Mouse (Mus musculus) liver, embryonic 15.5 days (tissue): ENCODE results near the gene Tesmin. TPM values are rescaled to one million over a fixed set of nuclear protein-coding genes. Genes with fewer than 3 reads are reported as not detected.

ENCODE experiments used
- ATAC-seq: fragments of 200-750 bp; cut with Nextera tagmentation; 2 replicates; pipeline ENCODE4 v1.8.0; 2017; ENCODE audit warnings: moderate number of reproducible peaks, mild to moderate bottlenecking, moderate library complexity; ENCODE audit not compliant: insufficient read depth
- H3K27ac ChIP-seq: fragments of 300-500 bp; sonication (generic); replicated peaks from 2 replicates; pipeline ENCODE4 v1.5.1; 2015; ENCODE audit warnings: mild to moderate bottlenecking, inconsistent platforms
- H3K27me3 ChIP-seq: fragments of 300-500 bp; sonication (generic); 2 replicates; pipeline ENCODE4 v1.6.1; 2015; ENCODE audit warnings: mild to moderate bottlenecking, inconsistent platforms
- H3K36me3 ChIP-seq: fragments of 300-500 bp; sonication (generic); replicated peaks from 2 replicates; pipeline ENCODE4 v1.6.1; 2015; ENCODE audit warnings: moderate library complexity, mild to moderate bottlenecking, inconsistent platforms
- H3K4me1 ChIP-seq: fragments of 300-500 bp; sonication (generic); replicated peaks from 2 replicates; pipeline ENCODE4 v1.6.1; 2015; ENCODE audit warnings: inconsistent platforms
- H3K4me2 ChIP-seq: fragments of 300-500 bp; sonication (generic); 2 replicates; pipeline ENCODE4 v1.6.1; 2015; ENCODE audit warnings: moderate library complexity, mild to moderate bottlenecking, inconsistent platforms
- H3K4me3 ChIP-seq: fragments of 300-500 bp; sonication (generic); replicated peaks from 2 replicates; pipeline ENCODE4 v1.5.1; 2015; ENCODE audit warnings: mild to moderate bottlenecking, inconsistent platforms
- H3K9ac ChIP-seq: fragments of 300-500 bp; sonication (generic); 2 replicates; pipeline ENCODE4 v1.6.1; 2015; ENCODE audit warnings: moderate library complexity, mild to moderate bottlenecking, inconsistent platforms
- H3K9me3 ChIP-seq: fragments of 300-500 bp; sonication (generic); replicated peaks from 2 replicates; pipeline ENCODE4 v1.6.1; 2016; ENCODE audit warnings: inconsistent platforms
- WGBS: fragments of 180-500 bp; shearing (Covaris S2); methylation state at CpG from one replicate; pipeline ENCODE4 v1.1.7; 2015; ENCODE audit warnings: mixed read lengths; ENCODE audit not compliant: insufficient replicate concordance; 5-methylcytosine and 5-hydroxymethylcytosine counted together
- polyA plus RNA-seq: library from polyadenylated mRNA; unstranded; fragments of >200 nt; fragmentation: Nextera tagmentation; extraction: Ambion mirVana; gene quantifications from 2 replicates; pipeline ENCODE4 v1.2.1, GENCODE M21; 2015

Tesmin gene
- polyA plus RNA-seq, 1 experiment from 2014 or later, result 0.26 TPM

- Histone ChIP-seq H3K9ac (no peak overlapping the region), H3K4me2 (no peak overlapping the region), H3K27me3 (no peaks in the 10 kb centered on the region), H3K4me1 (no peaks in the 10 kb centered on the region), H3K36me3 (no peaks in the 10 kb centered on the region), H3K27ac (no peak overlapping the region), H3K4me3 (no peak overlapping the region), H3K9me3 (no peaks in the 10 kb centered on the region)
- WGBS, result 42% methylated on average over 2 of the region's 2 CpGs
- ATAC-seq, result no peak
These were observed 35.6 kb downstream of the Tesmin start for GRCm38 (mm10) chr19:3424214-3424613.

GRCm38 (mm10) chr19:3428057-3428830 is 39.6 kb downstream of the Tesmin start:
- no peak overlapping the region for H3K9ac ChIP-seq
- no peaks in the 10 kb centered on the region for H3K9me3 ChIP-seq
- H3K36me3 ChIP-seq, result no peaks in the 10 kb centered on the region
- H3K27me3 ChIP-seq, result no peaks in the 10 kb centered on the region
- 67% methylated on average over 15 of the region's 15 CpGs for WGBS
- no peak overlapping the region for H3K4me2 ChIP-seq
- no peaks in the 10 kb centered on the region for H3K4me1 ChIP-seq
- no peak overlapping the region for H3K27ac ChIP-seq
- no peak overlapping the region for H3K4me3 ChIP-seq
- ATAC-seq, result no peak

GRCm38 (mm10) chr19:3429156-3429816 is 40.6 kb downstream of the Tesmin start:
- Histone ChIP-seq H3K4me1 (no peaks in the 10 kb centered on the region), H3K36me3 (no peaks in the 10 kb centered on the region), H3K9ac (no peak overlapping the region), H3K4me3 (no peak overlapping the region), H3K27me3 (no peaks in the 10 kb centered on the region), H3K27ac (no peak overlapping the region), H3K9me3 (no peaks in the 10 kb centered on the region), H3K4me2 (no peak overlapping the region)
- ATAC-seq, result no peak
- 50% methylated on average over 7 of the region's 7 CpGs for WGBS

- Histone ChIP-seq H3K4me1 (no peaks in the 10 kb centered on the region), H3K36me3 (no peaks in the 10 kb centered on the region), H3K9ac (no peak overlapping the region), H3K27me3 (no peaks in the 10 kb centered on the region), H3K4me3 (no peak overlapping the region), H3K4me2 (no peak overlapping the region), H3K9me3 (no peaks in the 10 kb centered on the region), H3K27ac (no peak overlapping the region)
- ATAC-seq, result no peak
- WGBS, result 58% methylated on average over 7 of the region's 7 CpGs
These were observed 42.4 kb downstream of the Tesmin start for GRCm38 (mm10) chr19:3431066-3431465.

GRCm38 (mm10) chr19:3431969-3432368 is 43.3 kb downstream of the Tesmin start:
- H3K36me3 ChIP-seq, result no peaks in the 10 kb centered on the region
- H3K9me3 ChIP-seq, result no peaks in the 10 kb centered on the region
- no peak overlapping the region for H3K4me2 ChIP-seq
- WGBS, result 32% methylated on average over 2 of the region's 2 CpGs
- no peak overlapping the region for H3K27ac ChIP-seq
- no peaks in the 10 kb centered on the region for H3K27me3 ChIP-seq
- no peak overlapping the region for H3K9ac ChIP-seq
- no peaks in the 10 kb centered on the region for H3K4me1 ChIP-seq
- no peak overlapping the region for H3K4me3 ChIP-seq
- ATAC-seq, result no peak

- Histone ChIP-seq H3K4me2 (no peak overlapping the region), H3K36me3 (no peaks in the 10 kb centered on the region), H3K9me3 (no peaks in the 10 kb centered on the region), H3K9ac (no peak overlapping the region), H3K27me3 (no peaks in the 10 kb centered on the region), H3K27ac (no peak overlapping the region), H3K4me1 (no peaks in the 10 kb centered on the region), H3K4me3 (no peak overlapping the region)
- no peak for ATAC-seq
- 38% methylated on average over 4 of the region's 4 CpGs for WGBS
These were observed 45.5 kb downstream of the Tesmin start for GRCm38 (mm10) chr19:3434124-3434523.

GRCm38 (mm10) chr19:3434641-3435040 is 46.0 kb downstream of the Tesmin start:
- H3K9me3 ChIP-seq, result no peaks in the 10 kb centered on the region
- no peak overlapping the region for H3K9ac ChIP-seq
- H3K27ac ChIP-seq, result no peak overlapping the region
- 45% methylated on average over 4 of the region's 4 CpGs for WGBS
- H3K4me1 ChIP-seq, result no peaks in the 10 kb centered on the region
- H3K4me3 ChIP-seq, result no peak overlapping the region
- no peaks in the 10 kb centered on the region for H3K27me3 ChIP-seq
- no peak overlapping the region for H3K4me2 ChIP-seq
- ATAC-seq, result no peak
- H3K36me3 ChIP-seq, result no peaks in the 10 kb centered on the region

- H3K27ac ChIP-seq, result no peak overlapping the region
- H3K4me3 ChIP-seq, result no peak overlapping the region
- H3K9ac ChIP-seq, result no peak overlapping the region
- no peak for ATAC-seq
- 59% methylated on average over 3 of the region's 3 CpGs for WGBS
- no peaks in the 10 kb centered on the region for H3K4me1 ChIP-seq
- H3K4me2 ChIP-seq, result no peak overlapping the region
- H3K9me3 ChIP-seq, result no peaks in the 10 kb centered on the region
- H3K36me3 ChIP-seq, result no peaks in the 10 kb centered on the region
- H3K27me3 ChIP-seq, result no peaks in the 10 kb centered on the region
These were observed 47.2 kb downstream of the Tesmin start for GRCm38 (mm10) chr19:3435824-3436223.

GRCm38 (mm10) chr19:3436840-3437239 is 48.2 kb downstream of the Tesmin start:
- WGBS, result 41% methylated on average over 9 of the region's 9 CpGs
- Histone ChIP-seq H3K4me1 (no peaks in the 10 kb centered on the region; the same call in 1 of the 2 replicates), H3K27me3 (no peaks in the 10 kb centered on the region), H3K27ac (no peak overlapping the region), H3K4me3 (no peak overlapping the region), H3K9me3 (no peaks in the 10 kb centered on the region), H3K9ac (no peak overlapping the region), H3K36me3 (no peaks in the 10 kb centered on the region), H3K4me2 (no peak overlapping the region)
- no peak for ATAC-seq

GRCm38 (mm10) chr19:3437980-3438379 is 49.3 kb downstream of the Tesmin start:
- no peak overlapping the region for H3K4me2 ChIP-seq
- no peaks in the 10 kb centered on the region for H3K9me3 ChIP-seq
- no peak overlapping the region for H3K27ac ChIP-seq
- no peaks in the 10 kb centered on the region for H3K27me3 ChIP-seq
- H3K9ac ChIP-seq, result no peak overlapping the region
- no peaks in the 10 kb centered on the region; the same call in 1 of the 2 replicates for H3K4me1 ChIP-seq
- 58% methylated on average over 5 of the region's 5 CpGs for WGBS
- H3K36me3 ChIP-seq, result no peaks in the 10 kb centered on the region
- no peak for ATAC-seq
- H3K4me3 ChIP-seq, result no peak overlapping the region

GRCm38 (mm10) chr19:3440667-3441066 is 52.0 kb downstream of the Tesmin start:
- no peak overlapping the region for H3K4me2 ChIP-seq
- WGBS, result 25% methylated on average over 5 of the region's 5 CpGs
- H3K27me3 ChIP-seq, result no peaks in the 10 kb centered on the region
- ATAC-seq, result no peak
- H3K27ac ChIP-seq, result no peak overlapping the region
- no peaks in the 10 kb centered on the region; the same call in 1 of the 2 replicates for H3K4me1 ChIP-seq
- no peaks in the 10 kb centered on the region for H3K9me3 ChIP-seq
- H3K36me3 ChIP-seq, result no peaks in the 10 kb centered on the region
- H3K4me3 ChIP-seq, result no peak overlapping the region
- H3K9ac ChIP-seq, result no peak overlapping the region
